Mouse (Mus musculus) ovary, adult 18-20 months (tissue): ENCODE results near the gene Tmem159.

Experiments
- DNase-seq: peaks from one replicate; pipeline ENCODE4 v3.0.0; 2022; ENCODE audit warnings: low spot score, mixed read lengths

The Tmem159 gene

GRCm38 (mm10) chr7:120102164-120102972 is at the start of gene Tmem159:
Gene Tmem159 (plus strand): TSS chr7:120102353.
- DNase-seq = peak; percentile 89

GRCm38 (mm10) chr7:120054016-120054415 is 48.1 kb upstream of the Tmem159 start:
- DNase-seq = no peak

- no peak for DNase-seq
Observed at GRCm38 (mm10) chr7:120055479-120055878, 46.7 kb upstream of the Tmem159 start.

GRCm38 (mm10) chr7:120064045-120064444 is 38.1 kb upstream of the Tmem159 start:
- DNase-seq = no peak

- no peak for DNase-seq
Observed at GRCm38 (mm10) chr7:120068114-120068513, 34.0 kb upstream of the Tmem159 start.

- no peak for DNase-seq
Observed at GRCm38 (mm10) chr7:120069164-120069563, 33.0 kb upstream of the Tmem159 start.

GRCm38 (mm10) chr7:120080177-120080576 is 22.0 kb upstream of the Tmem159 start:
- DNase-seq = no peak

GRCm38 (mm10) chr7:120093033-120093432 is 9.1 kb upstream of the Tmem159 start:
- no peak for DNase-seq

GRCm38 (mm10) chr7:120094216-120094615 is 7.9 kb upstream of the Tmem159 start:
- DNase-seq = no peak

- no peak for DNase-seq
Observed at GRCm38 (mm10) chr7:120095180-120095579, 7.0 kb upstream of the Tmem159 start, which contains the start of gene Dnah3. Gene Dnah3 (minus strand): TSS chr7:120095280.

- DNase-seq = peak; percentile 16
Observed at GRCm38 (mm10) chr7:120097845-120098244, 4.3 kb upstream of the Tmem159 start.

GRCm38 (mm10) chr7:120098403-120098802 is 3.8 kb upstream of the Tmem159 start:
- DNase-seq = peak; percentile 27

- peak; percentile 37 for DNase-seq
Observed at GRCm38 (mm10) chr7:120103019-120103567, 940 bp downstream of the Tmem159 start.

GRCm38 (mm10) chr7:120104975-120105374 is 2.8 kb downstream of the Tmem159 start:
- no peak for DNase-seq

GRCm38 (mm10) chr7:120106356-120106755 is 4.2 kb downstream of the Tmem159 start:
- DNase-seq = no peak

GRCm38 (mm10) chr7:120109676-120110075 is 7.5 kb downstream of the Tmem159 start:
- peak; percentile 54 for DNase-seq

- no peak for DNase-seq
Observed at GRCm38 (mm10) chr7:120116976-120117375, 14.8 kb downstream of the Tmem159 start.

- peak; percentile 29 for DNase-seq
Observed at GRCm38 (mm10) chr7:120117529-120117928, 15.4 kb downstream of the Tmem159 start.

- no peak for DNase-seq
Observed at GRCm38 (mm10) chr7:120123776-120124175, 21.6 kb downstream of the Tmem159 start.

GRCm38 (mm10) chr7:120124844-120125243 is 22.7 kb downstream of the Tmem159 start:
- DNase-seq = peak; percentile 25

GRCm38 (mm10) chr7:120126976-120127685 is 25.0 kb downstream of the Tmem159 start:
- DNase-seq = no peak

- no peak for DNase-seq
Observed at GRCm38 (mm10) chr7:120127686-120128059, 25.5 kb downstream of the Tmem159 start.

GRCm38 (mm10) chr7:120128951-120129350 is 26.8 kb downstream of the Tmem159 start:
- no peak for DNase-seq
